Mouse (Mus musculus) embryonic facial prominence, embryonic 15.5 days (tissue): ENCODE data around the gene Fbp2. TPM values are rescaled to one million over a fixed set of nuclear protein-coding genes. Genes with fewer than 3 reads are reported as not detected.

Experiments
- ATAC-seq: fragments of 200-750 bp; cut with Nextera tagmentation; 2 replicates; pipeline ENCODE4 v1.8.0; 2017; ENCODE audit warnings: low read depth, moderate TSS enrichment; ENCODE audit not compliant: insufficient number of reproducible peaks, low FRiP score, low TSS enrichment
- H3K27ac ChIP-seq: fragments of 300-500 bp; sonication (generic); replicated peaks from 2 replicates; pipeline ENCODE4 v1.5.1; 2015; ENCODE audit warnings: mild to moderate bottlenecking, inconsistent platforms
- H3K27me3 ChIP-seq: fragments of 300-500 bp; sonication (generic); 2 replicates; pipeline ENCODE4 v1.6.1; 2015; ENCODE audit warnings: inconsistent platforms
- H3K36me3 ChIP-seq: fragments of 300-500 bp; sonication (generic); 2 replicates; pipeline ENCODE4 v1.6.1; 2015; ENCODE audit warnings: mild to moderate bottlenecking, inconsistent platforms
- H3K4me1 ChIP-seq: fragments of 300-500 bp; sonication (generic); 2 replicates; pipeline ENCODE4 v1.6.1; 2015; ENCODE audit warnings: inconsistent platforms
- H3K4me2 ChIP-seq: fragments of 300-500 bp; sonication (generic); replicated peaks from 2 replicates; pipeline ENCODE4 v1.6.1; 2015; ENCODE audit warnings: mild to moderate bottlenecking, inconsistent platforms
- H3K4me3 ChIP-seq: fragments of 300-500 bp; sonication (generic); replicated peaks from 2 replicates; pipeline ENCODE4 v1.5.1; 2015; ENCODE audit warnings: mild to moderate bottlenecking, inconsistent platforms
- H3K9ac ChIP-seq: fragments of 300-500 bp; sonication (generic); 2 replicates; pipeline ENCODE4 v1.6.1; 2015; ENCODE audit warnings: inconsistent platforms
- H3K9me3 ChIP-seq: fragments of 300-500 bp; sonication (generic); replicated peaks from 2 replicates; pipeline ENCODE4 v1.6.1; 2016; ENCODE audit warnings: inconsistent platforms
- WGBS: fragments of 180-500 bp; shearing (Covaris S2); methylation state at CpG from one replicate; pipeline ENCODE4 v1.1.7; 2015; 5-methylcytosine and 5-hydroxymethylcytosine counted together
- polyA plus RNA-seq: library from polyadenylated mRNA; unstranded; fragments of >200 nt; fragmentation: Nextera tagmentation; extraction: Ambion mirVana; gene quantifications from 2 replicates; pipeline ENCODE4 v1.2.1, GENCODE M21; 2015

Gene Fbp2
- 2.6 and 2.9 TPM in 2 replicates for polyA plus RNA-seq

- Histone ChIP-seq H3K36me3 (no peaks in the 10 kb centered on the region), H3K9me3 (no peaks in the 10 kb centered on the region), H3K4me3 (no peak within 1 kb of the TSS), H3K4me1 (no peaks in the 10 kb centered on the region), H3K4me2 (no peak within 1 kb of the TSS), H3K27ac (no peak within 1 kb of the TSS), H3K9ac (no peak within 1 kb of the TSS), H3K27me3 (no peaks in the 10 kb centered on the region)
- ATAC-seq = no peak
- WGBS = 62% methylated on average over 21 of the region's 21 CpGs
Measured at GRCm38 (mm10) chr13:62857941-62858915, at the start of gene Fbp2. TSS of gene Fbp2 (minus strand) at chr13:62858422.

- Histone ChIP-seq H3K36me3 (no peaks in the 10 kb centered on the region), H3K9ac (no peak overlapping the region), H3K4me3 (peak overlapping the region; percentile 25), H3K4me2 (peak overlapping the region; percentile 44), H3K9me3 (no peaks in the 10 kb centered on the region), H3K27me3 (no peaks in the 10 kb centered on the region), H3K4me1 (peaks cover 14% of the 10 kb centered on the region), H3K27ac (no peak overlapping the region)
- WGBS = 26% methylated on average over 14 of the region's 14 CpGs
- no peak for ATAC-seq
Measured at GRCm38 (mm10) chr13:62907527-62908162, 49.4 kb upstream of the Fbp2 start.

DNA sequence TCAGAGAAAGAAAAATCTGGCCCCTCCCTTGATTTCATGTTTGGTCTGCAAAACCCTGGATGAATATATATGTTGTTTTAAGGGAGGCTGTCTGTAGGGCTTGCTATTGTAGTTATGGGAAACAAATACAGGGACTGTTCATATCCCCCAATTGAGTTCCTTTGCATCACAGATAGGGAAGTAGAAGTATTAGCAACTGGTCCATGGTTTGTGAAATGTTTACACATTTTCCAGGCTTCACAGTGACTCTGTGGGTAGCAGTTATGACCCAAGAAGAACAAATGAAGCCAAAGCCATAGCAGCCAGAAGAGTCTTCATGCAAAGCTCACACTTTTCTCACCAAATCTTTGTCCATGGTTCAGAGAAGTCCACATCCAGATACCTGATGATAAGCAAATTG, 42.9 kb upstream of the Fbp2 start:
- no peaks in the 10 kb centered on the region for H3K4me1 ChIP-seq
- no peak overlapping the region for H3K9ac ChIP-seq
- H3K36me3 ChIP-seq = no peaks in the 10 kb centered on the region
- H3K9me3 ChIP-seq = no peaks in the 10 kb centered on the region
- no peak overlapping the region for H3K27ac ChIP-seq
- H3K27me3 ChIP-seq = no peaks in the 10 kb centered on the region
- H3K4me2 ChIP-seq = no peak overlapping the region
- H3K4me3 ChIP-seq = no peak overlapping the region
- no peak for ATAC-seq

- H3K9me3 ChIP-seq = no peaks in the 10 kb centered on the region
- no peak overlapping the region for H3K4me2 ChIP-seq
- H3K4me1 ChIP-seq = no peaks in the 10 kb centered on the region
- no peak overlapping the region for H3K9ac ChIP-seq
- WGBS = 63% methylated on average over 4 of the region's 4 CpGs
- no peak overlapping the region for H3K4me3 ChIP-seq
- no peaks in the 10 kb centered on the region for H3K27me3 ChIP-seq
- ATAC-seq = no peak
- no peaks in the 10 kb centered on the region for H3K36me3 ChIP-seq
- no peak overlapping the region; the same call in 1 of the 2 replicates for H3K27ac ChIP-seq
Measured at GRCm38 (mm10) chr13:62897927-62898646, 39.9 kb upstream of the Fbp2 start.

- Histone ChIP-seq H3K9me3 (no peaks in the 10 kb centered on the region), H3K4me2 (no peak overlapping the region), H3K27ac (no peak overlapping the region), H3K4me3 (no peak overlapping the region), H3K9ac (no peak overlapping the region), H3K27me3 (peaks cover 10% of the 10 kb centered on the region; the same call in 1 of the 2 replicates), H3K4me1 (peaks cover under 1% of the 10 kb centered on the region), H3K36me3 (no peaks in the 10 kb centered on the region)
- no peak for ATAC-seq
- WGBS = 74% methylated on average over 9 of the region's 9 CpGs
Measured at GRCm38 (mm10) chr13:62893044-62893842, 35.0 kb upstream of the Fbp2 start.

- Histone ChIP-seq H3K4me3 (no peak overlapping the region), H3K9ac (no peak overlapping the region), H3K4me2 (no peak overlapping the region), H3K27ac (no peak overlapping the region), H3K27me3 (peaks cover 32% of the 10 kb centered on the region), H3K36me3 (no peaks in the 10 kb centered on the region), H3K4me1 (peaks cover 12% of the 10 kb centered on the region), H3K9me3 (no peaks in the 10 kb centered on the region)
- ATAC-seq = no peak
- 83% methylated on average over 2 of the region's 2 CpGs for WGBS
Measured at GRCm38 (mm10) chr13:62889311-62889710, 31.1 kb upstream of the Fbp2 start.

GRCm38 (mm10) chr13:62887712-62888441, 29.7 kb upstream of the Fbp2 start, which contains the start of gene Fbp1:
TSS of gene Fbp1 (minus strand) at chr13:62888282.
- 9% methylated on average over 29 of the region's 29 CpGs for WGBS
- H3K9me3 ChIP-seq = no peaks in the 10 kb centered on the region
- H3K4me2 ChIP-seq = peak within 1 kb of the TSS; percentile 42
- ATAC-seq = no peak
- no peak within 1 kb of the TSS for H3K27ac ChIP-seq
- H3K36me3 ChIP-seq = no peaks in the 10 kb centered on the region
- peaks cover 32% of the 10 kb centered on the region for H3K27me3 ChIP-seq
- peaks cover 20% of the 10 kb centered on the region for H3K4me1 ChIP-seq
- no peak within 1 kb of the TSS for H3K9ac ChIP-seq
- H3K4me3 ChIP-seq = 0 out of 2 replicates have a peak within 1 kb of the TSS, but pooled peaks have one; percentile 13

- no peak overlapping the region for H3K4me2 ChIP-seq
- no peaks in the 10 kb centered on the region for H3K9me3 ChIP-seq
- ATAC-seq = no peak
- H3K4me3 ChIP-seq = no peak overlapping the region
- H3K27ac ChIP-seq = no peak overlapping the region
- H3K36me3 ChIP-seq = no peaks in the 10 kb centered on the region
- peaks cover 29% of the 10 kb centered on the region for H3K27me3 ChIP-seq
- 68% methylated on average over 3 of the region's 3 CpGs for WGBS
- peaks cover 20% of the 10 kb centered on the region for H3K4me1 ChIP-seq
- no peak overlapping the region for H3K9ac ChIP-seq
Measured at GRCm38 (mm10) chr13:62884536-62884935, 26.3 kb upstream of the Fbp2 start.

GRCm38 (mm10) chr13:62883925-62884324, 25.7 kb upstream of the Fbp2 start:
- Histone ChIP-seq H3K9ac (no peak overlapping the region), H3K9me3 (no peaks in the 10 kb centered on the region), H3K36me3 (no peaks in the 10 kb centered on the region), H3K4me2 (no peak overlapping the region), H3K4me1 (peaks cover 20% of the 10 kb centered on the region), H3K27me3 (peaks cover 26% of the 10 kb centered on the region), H3K4me3 (no peak overlapping the region), H3K27ac (peak overlapping the region; percentile 59; the same call in 1 of the 2 replicates)
- no peak for ATAC-seq
- 58% methylated on average over 9 of the region's 9 CpGs for WGBS

DNA sequence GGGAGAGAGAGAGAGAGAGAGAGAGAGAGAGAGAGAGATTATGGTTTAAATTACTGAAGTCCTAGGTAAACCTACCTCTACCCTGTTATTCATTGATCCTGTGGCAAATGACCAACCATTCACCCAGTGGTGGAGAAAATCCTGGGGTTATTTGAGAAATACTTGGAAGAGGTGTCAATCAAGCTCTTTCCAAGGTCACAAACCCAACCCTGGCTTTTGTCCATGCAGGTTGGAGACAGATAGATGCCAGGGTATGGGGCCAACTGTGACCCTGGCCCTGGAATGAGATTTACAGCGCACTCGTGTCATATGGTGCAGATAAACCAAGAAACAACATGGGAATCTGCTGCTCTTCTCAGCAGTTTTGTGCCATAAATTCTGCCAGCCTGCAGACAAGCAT, 25.2 kb upstream of the Fbp2 start:
- no peaks in the 10 kb centered on the region for H3K9me3 ChIP-seq
- H3K4me3 ChIP-seq = no peak overlapping the region
- no peak for ATAC-seq
- 58% methylated on average over 2 of the region's 2 CpGs for WGBS
- H3K27me3 ChIP-seq = peaks cover 23% of the 10 kb centered on the region
- H3K27ac ChIP-seq = no peak overlapping the region
- H3K9ac ChIP-seq = no peak overlapping the region
- H3K4me1 ChIP-seq = peaks cover 20% of the 10 kb centered on the region
- H3K4me2 ChIP-seq = no peak overlapping the region
- H3K36me3 ChIP-seq = no peaks in the 10 kb centered on the region
